Mouse (Mus musculus) 3134 (cell line): ENCODE data around the gene Olfr323.

Experiments
- DNase-seq: peaks from one replicate; pipeline ENCODE4 v3.0.0-alpha.2; 2011; ENCODE audit warnings: low spot score; ENCODE audit not compliant: insufficient read length; ENCODE audit errors: extremely low read depth

The Olfr323 gene

GRCm38 (mm10) chr11:58630401-58630800 is at the start of gene Olfr323:
Olfr323 (minus strand) TSS chr11:58630501.
- no peak for DNase-seq

- no peak for DNase-seq
These were observed 41.5 kb upstream of the Olfr323 start for GRCm38 (mm10) chr11:58671825-58672224.

GRCm38 (mm10) chr11:58669252-58669651 is 39.0 kb upstream of the Olfr323 start:
- no peak for DNase-seq

- no peak for DNase-seq
These were observed 28.3 kb upstream of the Olfr323 start, which contains the start of gene Olfr322 for GRCm38 (mm10) chr11:58658596-58658995. Olfr322 (plus strand) TSS chr11:58658782.

- DNase-seq, result no peak
These were observed 24.9 kb upstream of the Olfr323 start for GRCm38 (mm10) chr11:58655151-58655550.

GRCm38 (mm10) chr11:58643350-58643749 is 13.0 kb upstream of the Olfr323 start:
- DNase-seq, result peak; percentile 19

GRCm38 (mm10) chr11:58641638-58642358 is 11.5 kb upstream of the Olfr323 start:
- no peak for DNase-seq

- no peak for DNase-seq
These were observed 10.8 kb upstream of the Olfr323 start for GRCm38 (mm10) chr11:58641057-58641456.

- DNase-seq, result no peak
These were observed 10.1 kb upstream of the Olfr323 start, which contains the start of gene Trim58 for GRCm38 (mm10) chr11:58640272-58640867. Trim58 (plus strand) TSS chr11:58640465.

GRCm38 (mm10) chr11:58638176-58638701 is 7.9 kb upstream of the Olfr323 start:
- peak; percentile 27 for DNase-seq

- DNase-seq, result peak; percentile 36
These were observed 6.2 kb upstream of the Olfr323 start for GRCm38 (mm10) chr11:58636376-58636977.

GRCm38 (mm10) chr11:58634878-58635277 is 4.6 kb upstream of the Olfr323 start:
- no peak for DNase-seq

- DNase-seq, result no peak
These were observed 4.2 kb downstream of the Olfr323 start for GRCm38 (mm10) chr11:58626146-58626545.

- no peak for DNase-seq
These were observed 11.5 kb downstream of the Olfr323 start for GRCm38 (mm10) chr11:58618793-58619192.

GRCm38 (mm10) chr11:58618369-58618768 is 11.9 kb downstream of the Olfr323 start:
- no peak for DNase-seq

GRCm38 (mm10) chr11:58615975-58616374 is 14.3 kb downstream of the Olfr323 start, which contains the start of gene 2210407C18Rik:
2210407C18Rik (minus strand) TSS chr11:58616075.
- no peak for DNase-seq

- no peak for DNase-seq
These were observed 15.8 kb downstream of the Olfr323 start for GRCm38 (mm10) chr11:58614526-58614925.

- no peak for DNase-seq
These were observed 16.9 kb downstream of the Olfr323 start for GRCm38 (mm10) chr11:58613359-58613758.

GRCm38 (mm10) chr11:58607030-58607429 is 23.3 kb downstream of the Olfr323 start:
- no peak for DNase-seq

GRCm38 (mm10) chr11:58606177-58606919 is 24.0 kb downstream of the Olfr323 start:
- no peak for DNase-seq

GRCm38 (mm10) chr11:58605228-58605627 is 25.1 kb downstream of the Olfr323 start:
- DNase-seq, result no peak
